Mouse (Mus musculus) erythroblast, embryonic 14.5 days (primary cell): ENCODE results near the gene Elane.

Experiments used
- GATA1 ChIP-seq: IDR thresholded peaks from 2 replicates; pipeline ENCODE4 v1.6.1; 2012; ENCODE audit warnings: low read length, inconsistent platforms, mixed read lengths
- TAL1 ChIP-seq: IDR thresholded peaks from 3 replicates; pipeline ENCODE4 v1.6.1; 2012; ENCODE audit warnings: low read length, inconsistent platforms, mixed read lengths

GRCm38 (mm10) chr10:79873313-79873712, 12.7 kb upstream of the Elane start:
- TF ChIP-seq TAL1 (no peak), GATA1 (no peak)
